Mouse (Mus musculus) urinary bladder, adult 18-20 months (tissue): ENCODE measurements around the gene Gnai3.

Source experiments
- DNase-seq, 2 experiments: peaks; one replicate each; pipeline ENCODE4 v3.0.0; 2022; ENCODE audit warnings: low spot score in 2 of 2, mixed read lengths in 2 of 2

Gnai3 gene

DNA sequence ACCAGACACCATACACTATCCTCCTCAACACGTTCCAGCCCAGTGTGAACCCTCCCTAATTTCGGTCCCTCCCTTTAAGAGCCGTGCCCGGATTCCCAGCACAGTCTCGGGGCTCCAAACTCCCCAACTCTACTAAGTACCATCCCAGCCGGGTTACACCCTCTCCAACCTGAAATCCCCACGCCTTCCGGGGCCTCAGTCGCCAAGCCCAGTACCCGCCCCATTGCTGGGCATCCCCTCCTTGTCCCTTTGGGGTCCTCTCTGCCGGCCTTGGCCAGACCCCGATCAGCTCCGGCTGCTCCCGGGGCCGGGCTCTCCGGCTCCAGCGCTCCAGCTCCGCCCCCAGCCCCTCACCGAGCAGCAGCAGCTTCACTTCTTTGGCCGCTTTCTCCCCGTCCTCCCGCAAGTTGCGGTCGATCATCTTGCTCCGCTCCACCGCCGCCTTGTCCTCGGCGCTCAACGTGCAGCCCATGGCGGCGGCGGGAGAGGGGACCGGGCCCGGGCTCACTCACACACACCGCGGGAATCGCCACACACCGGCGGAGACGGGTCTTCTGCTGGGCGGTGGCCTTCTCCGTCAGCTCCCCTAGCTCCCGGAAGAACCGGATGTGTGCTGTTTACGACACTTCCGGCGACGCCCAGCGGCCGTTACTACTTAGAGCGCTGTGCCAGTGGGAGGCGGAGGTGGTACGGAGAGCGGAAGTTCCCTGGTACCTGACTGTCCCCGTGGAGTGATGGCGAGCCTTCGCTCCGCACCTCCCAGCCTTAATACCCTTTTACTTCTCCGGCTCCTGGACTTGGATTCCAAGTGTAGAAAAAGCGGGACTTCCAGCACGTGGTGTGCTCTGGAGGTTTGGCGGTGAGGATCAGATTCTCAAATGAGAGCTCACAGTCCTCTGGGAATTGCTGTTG, at the start of gene Gnai3:
TSS of gene Gnai3 (minus strand) at position 613 of the 912 bp plus-strand sequence.
- DNase-seq: peak; percentile 87 to 88

DNA sequence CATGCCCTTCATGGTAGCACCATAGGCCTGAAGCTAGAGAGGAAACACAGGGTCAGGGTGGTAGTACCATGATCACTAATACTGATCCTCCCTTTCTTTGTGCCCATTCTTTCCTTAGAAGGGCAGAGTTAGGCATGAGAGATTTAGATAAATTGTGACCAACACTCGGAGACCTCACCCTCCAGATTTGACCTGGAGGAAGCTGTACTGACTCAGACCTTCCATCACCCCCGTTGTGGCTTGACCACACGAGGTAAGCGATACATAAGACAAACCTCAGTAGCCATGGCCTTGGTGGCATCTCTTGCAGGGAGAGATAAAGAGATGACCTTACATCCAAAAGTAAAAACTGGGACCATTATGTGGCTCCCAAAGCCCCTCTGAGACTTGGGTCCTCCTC, 49.3 kb upstream of the Gnai3 start:
- no peak for DNase-seq

DNA sequence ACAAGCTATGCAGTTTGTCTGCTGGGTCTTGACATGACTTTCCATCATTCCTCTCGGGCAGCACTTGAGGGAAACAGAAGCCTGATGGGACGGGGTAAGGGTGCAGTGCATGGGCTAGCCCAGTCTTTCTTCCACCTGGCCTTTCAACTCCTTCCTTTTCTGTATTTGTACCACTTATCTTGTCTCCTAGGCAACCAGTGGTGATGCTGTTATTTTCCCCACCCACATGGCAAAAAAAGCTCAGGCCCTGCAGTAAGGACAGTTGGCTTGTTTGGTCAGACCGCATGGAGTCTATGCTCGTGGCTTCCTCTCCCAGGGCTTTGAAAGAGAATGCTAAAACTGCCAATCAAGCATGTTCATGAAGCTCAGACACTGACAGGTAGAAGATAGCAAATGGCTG, 47.7 kb upstream of the Gnai3 start:
- no peak for DNase-seq

DNA sequence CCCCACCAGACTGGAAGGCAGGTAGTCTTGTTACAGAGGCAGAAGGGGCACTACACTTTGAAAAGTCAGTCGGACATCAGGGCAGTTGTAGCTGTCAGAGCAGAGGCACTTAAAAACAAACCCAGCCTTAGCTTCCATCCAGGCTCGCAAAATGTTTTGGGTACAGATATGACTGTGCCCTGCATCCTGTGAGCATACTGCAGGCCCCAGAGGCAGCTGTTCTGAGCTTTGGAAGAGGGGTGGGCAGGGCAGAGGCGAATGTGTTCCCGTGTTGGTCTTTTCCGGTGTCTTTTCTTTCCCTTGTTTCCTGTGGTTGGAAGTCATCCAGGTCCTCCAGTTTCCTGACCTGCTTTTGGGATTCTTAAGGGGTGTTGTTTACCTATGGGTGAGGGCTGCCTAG, 44.0 kb upstream of the Gnai3 start:
- DNase-seq: no peak

DNA sequence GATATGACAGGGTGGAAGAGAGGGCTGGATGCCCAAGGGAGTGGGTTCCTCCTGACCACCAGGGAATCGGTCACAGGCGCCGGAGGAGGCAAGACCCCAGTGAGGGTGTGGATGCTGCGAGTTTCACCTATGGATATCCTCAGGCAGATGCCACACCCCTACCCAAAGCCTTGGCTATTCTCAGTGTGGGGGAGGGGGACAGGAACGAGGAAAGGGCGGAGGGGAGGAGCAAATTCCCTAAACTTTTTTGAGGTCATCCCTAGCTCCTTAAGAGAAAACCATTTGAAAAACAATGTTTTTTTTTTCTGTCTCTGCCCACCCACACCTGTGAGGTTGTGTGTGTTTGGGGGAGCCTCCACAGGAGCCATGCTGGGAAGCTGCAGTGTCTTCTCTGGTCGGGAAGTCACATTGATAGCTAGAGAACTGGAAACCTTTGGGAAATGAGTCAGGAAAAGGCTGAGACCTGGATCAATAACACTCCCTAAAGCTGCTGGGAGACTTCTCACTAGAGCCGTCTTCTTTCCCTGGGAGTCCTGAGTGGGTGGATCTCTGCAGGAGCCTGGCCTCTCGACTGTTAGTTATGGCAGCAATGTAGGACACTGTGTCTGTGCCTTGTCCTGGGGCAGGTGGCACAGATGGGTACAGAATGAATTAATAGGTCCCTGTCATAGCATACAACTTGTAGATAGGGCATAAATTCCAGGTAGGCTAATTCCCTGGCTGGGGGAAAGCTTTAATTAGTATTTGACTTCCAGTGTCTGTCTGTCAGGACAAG, 43.0 kb upstream of the Gnai3 start:
- no peak for DNase-seq

DNA sequence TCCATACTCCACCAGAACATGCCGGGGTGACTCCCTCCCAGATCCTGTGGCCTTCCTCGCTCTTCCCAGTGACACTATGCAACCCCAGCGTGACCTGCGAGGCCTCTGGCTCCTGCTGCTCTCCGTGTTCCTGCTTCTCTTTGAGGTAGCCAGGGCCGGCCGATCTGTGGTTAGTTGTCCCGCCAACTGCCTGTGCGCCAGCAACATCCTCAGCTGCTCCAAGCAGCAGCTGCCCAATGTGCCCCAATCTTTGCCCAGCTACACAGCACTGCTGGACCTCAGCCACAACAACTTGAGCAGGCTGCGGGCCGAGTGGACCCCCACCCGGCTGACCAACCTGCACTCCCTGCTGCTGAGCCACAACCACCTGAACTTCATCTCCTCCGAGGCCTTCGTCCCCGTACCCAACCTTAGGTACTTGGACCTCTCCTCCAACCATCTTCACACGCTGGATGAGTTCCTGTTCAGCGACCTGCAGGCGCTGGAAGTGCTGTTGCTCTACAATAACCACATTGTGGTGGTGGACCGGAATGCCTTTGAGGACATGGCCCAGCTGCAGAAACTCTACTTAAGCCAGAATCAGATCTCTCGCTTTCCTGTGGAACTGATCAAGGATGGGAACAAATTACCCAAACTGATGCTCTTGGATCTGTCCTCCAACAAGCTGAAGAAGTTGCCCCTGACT, 41.3 kb upstream of the Gnai3 start:
- DNase-seq: no peak

DNA sequence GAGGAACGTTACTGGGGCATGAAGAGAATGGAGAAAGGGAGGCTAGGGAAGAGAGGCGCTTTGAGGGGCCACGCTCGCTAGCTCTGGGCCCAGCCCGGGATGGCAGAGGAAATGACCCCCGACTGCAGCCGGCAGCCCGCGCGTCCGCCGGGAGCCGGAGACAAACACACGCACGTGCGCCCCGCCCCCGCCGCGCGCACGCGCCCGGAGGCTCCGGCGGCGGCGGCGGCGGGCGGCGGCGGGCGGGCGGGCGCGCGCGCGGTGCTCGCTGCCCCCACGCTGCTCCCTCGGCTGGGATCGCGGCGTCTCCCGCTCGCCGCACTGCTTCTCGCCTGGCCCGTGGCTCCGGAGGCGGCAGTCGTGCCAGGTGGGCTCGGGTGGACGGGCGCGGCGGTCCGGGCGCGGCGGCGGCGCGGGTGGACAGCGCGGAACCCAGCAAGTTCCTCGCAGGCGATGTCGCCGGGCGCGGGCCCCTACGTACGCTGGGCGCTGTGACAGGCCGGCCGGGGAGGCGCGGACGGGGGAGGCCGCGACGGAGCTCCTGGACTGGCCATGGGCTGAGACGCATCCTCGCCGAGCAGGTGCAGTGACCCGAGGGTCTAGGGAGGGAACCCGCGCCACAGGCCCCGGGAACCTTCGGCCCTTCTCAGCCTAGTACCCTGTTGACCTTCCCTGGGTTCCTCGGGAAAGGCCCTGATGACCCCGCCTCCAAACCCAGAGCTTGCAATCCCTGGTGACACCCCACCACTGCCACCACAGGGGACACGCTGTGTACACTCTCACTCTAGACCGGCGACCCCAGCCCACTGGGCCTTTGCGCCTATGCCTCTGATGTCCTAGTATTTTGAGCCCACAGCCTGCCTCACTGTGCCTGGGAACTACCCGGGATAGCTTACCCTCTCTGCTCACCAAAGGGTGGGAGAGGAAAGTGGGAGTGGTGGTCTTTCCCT, 40.4 kb upstream of the Gnai3 start, which contains the start of gene Amigo1:
TSS of gene Amigo1 (plus strand) at position 238 of the 950 bp plus-strand sequence.
- peak in 1 of 2 experiments; percentile 61 for DNase-seq

DNA sequence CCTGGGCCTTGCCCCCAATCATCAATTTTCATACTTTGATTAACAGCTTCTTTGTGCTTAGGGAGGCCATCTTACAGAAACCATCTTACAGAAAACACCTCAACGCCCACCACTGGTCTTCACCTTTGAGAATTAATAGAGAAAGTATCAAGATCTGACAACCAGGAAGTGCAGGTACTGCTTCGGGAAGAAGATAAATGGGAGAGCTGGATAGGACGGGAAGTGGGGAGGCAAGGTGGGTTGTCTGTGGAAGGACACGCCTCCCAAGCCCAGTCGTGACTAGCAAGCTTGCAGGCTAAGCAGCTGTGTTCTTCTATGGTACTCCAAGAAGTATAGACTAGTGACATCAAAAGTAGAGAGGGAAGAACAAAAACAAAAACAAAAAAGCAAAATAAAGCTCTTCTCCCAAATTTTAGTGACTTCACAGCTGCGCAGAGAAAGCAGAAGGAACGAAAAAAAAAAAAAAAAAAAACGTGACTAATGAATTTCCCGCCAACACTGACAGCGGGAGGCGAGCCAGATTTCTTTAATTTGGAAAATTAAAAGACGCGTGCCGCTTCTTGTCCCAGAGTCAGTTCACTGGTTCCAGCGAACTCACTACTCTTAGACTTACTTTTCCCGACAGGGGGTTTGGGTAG, 39.6 kb upstream of the Gnai3 start:
- DNase-seq: no peak

DNA sequence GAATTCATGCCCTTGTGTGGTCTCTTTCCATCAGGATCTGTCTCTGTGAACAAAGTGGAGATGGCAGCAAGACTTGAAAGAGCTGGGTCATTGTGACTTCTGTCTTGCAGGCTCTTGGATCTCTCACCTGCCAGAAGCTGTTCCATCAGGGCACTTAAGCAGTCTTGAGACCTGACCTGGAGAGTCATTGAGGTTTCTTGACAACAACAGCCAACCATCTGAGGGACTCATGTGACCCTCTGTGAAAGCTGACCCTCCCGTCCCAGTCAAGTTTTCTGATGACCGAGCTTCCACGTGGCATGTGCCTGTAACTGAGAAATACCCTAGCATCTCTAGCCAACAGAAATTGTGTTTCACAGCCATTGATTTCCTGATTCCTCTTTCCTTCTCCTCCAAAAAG, 38.8 kb upstream of the Gnai3 start:
- DNase-seq: no peak

DNA sequence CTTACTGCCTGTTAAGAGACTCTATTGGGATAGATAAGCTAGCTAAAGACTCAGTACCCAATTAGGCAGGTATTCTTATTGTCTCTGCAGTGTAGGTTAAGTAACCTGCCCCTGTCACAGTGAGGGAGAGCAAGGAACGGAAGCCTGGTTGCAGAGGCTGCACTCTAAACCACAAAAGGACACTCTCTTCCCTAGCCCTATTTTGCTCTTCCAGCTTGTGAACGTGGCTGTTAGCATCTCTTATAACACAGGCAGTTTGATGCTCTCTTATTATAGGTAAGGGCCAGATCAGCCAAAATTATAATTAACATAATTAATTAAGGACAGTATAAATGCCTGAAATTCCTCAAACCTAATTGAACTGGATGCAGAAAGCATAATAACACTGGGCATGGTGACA, 34.6 kb upstream of the Gnai3 start:
- no peak for DNase-seq

DNA sequence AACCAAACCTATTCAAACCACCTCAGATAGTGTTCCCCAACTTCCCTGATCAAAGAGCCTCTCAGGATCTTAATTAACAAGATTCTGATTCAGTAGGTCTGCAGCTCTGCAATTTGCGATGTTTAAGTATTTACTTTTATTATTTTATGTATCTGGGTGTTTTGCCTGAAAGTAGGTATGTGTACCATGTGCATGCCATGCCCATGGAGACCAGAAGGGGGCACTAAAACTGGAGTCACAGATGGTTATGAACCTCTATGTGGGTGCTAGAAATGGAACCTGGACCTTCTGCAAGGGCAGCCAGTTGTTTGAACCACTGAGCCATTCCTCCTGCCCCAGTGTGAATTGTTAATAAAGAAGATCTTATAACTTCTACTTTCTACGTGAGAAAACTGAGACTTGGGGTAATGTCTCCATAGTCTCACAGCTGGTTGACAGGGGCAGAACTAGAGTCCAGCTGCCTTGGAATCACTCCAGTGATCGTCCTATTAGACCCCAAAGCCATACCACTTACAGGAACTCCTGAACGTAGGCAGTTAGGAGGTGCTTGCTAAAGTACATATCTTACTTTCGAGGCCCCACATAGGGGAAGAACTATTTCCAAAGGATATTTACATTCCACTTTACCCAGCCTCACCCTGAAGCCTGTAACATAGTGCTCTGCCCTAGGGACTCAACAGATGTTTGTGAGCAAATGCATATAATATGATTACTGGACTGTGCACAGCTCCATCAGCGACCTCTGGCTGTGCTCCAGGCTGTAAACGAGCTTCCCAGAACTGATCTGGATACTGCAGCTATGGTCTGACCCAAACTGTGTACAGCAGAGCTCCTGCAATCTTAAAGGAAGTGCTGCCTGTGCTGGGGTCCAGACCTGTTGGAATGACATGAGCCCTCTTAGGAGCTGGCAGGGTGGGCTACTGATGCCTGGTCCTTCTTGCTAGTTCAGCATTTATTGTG, 33.1 kb upstream of the Gnai3 start:
- no peak for DNase-seq

DNA sequence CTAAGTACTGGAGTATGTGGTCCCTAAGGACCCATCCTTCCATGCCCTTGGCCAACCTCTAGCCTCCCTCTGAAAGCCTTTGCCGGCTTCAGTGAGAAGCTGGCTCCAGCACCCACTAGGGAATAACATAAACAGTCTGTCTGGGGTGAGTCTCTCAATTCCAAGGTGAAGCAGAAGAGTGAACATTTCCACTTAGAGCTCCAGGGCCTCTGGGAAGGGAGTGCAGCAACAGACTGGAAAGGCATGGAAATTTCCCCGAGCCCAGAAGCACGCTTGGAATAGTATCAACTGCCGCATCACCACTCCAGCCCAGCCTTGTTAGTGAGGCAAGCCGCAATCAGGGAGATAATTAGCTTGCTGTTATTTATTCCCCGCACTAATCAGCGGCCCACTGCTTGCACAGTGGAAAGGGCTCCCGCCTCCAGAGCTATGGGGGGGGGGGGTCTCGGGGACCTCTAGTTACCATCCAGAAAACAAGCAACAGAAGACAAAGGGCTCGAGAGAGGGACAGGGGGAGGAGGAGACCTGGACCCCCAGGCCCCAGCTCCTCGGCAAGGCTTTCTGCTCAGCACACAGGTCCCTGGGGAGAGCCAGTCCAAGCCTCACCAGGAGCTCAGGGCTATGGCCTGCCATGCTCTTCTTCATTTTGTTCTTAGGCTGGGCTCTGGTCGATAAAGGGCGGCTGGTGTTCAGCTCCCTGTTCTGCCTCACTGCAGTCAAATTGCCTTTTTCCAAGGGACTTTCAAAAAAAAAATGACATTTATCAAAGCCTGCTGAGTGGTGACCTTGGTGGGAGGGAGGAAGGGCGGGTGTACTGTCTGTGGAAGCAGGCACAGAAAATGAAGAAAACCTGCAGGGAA, 29.0 kb upstream of the Gnai3 start:
- no peak for DNase-seq

DNA sequence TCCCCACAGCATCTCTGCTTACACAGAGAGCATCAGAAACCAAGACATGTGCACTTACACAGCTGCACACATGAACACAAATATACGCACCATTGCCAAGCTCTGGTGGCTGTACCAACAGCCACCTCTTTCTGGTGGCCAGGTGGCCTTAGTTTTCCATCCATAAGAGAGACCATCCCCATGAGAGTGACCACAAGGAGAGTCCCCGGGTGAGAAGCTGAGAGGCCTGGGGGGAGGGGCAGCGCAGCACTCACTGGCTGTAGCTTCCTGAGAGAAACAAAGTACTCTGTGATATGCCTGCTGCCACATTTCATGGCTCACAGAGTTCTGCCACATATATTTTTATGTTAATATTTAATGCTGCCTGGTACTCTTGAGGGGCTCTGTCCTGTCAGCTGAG, 23.3 kb upstream of the Gnai3 start:
- no peak for DNase-seq

DNA sequence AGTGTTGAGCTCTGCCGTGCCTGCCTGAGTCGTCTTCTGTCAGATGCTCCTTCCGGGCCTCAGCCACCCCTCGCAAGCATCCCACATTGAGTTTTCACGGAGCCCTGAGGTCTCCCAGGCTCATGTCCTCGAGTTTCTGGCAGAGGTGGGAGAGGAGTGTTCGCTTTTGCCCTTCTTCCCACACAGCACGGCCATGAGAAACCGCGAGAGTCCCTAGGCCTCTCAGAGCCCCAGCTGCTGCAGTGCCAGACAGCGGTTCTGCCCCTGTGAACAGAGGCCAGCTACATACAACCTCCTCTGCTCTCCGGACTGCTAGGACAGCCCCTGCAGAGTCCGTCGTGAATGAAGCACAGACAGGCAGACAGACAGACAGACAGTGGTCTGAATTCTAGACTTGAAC, 21.6 kb upstream of the Gnai3 start:
- no peak for DNase-seq

DNA sequence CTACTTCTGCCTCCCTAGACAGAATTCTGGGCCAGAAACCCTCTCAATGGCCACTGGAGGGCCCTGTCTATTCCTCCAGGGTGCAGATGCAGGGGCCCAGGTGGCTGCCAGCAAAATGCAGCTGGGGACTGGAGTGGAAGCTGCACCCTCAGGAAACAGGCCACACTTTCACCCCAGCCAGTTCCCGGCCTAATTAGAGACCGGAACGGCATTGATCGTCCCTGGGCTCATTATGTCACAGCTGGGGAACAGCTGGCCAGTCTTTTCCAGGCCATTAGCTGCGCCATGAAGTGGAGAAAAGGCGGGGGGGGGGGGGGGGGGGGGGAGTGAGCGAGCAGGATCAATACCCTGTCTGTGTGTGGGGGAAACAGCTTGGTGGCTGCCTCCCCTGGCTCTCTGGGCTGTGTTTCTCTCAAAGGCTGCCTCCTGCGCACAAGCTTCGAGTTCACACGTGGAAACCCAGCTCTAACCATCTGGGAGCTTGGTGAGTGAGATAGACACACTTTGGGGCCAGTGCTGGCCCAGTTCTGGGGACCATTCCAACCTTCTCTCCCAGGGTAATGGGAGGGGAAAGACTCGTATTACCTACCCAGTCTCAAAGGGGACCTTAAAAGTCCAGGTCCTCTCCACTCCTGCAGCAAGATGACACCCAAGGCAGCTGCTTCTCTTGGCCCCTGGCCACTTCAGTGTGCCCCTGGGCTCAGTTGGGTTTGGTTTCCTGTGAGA, 20.7 kb upstream of the Gnai3 start:
- DNase-seq: no peak

DNA sequence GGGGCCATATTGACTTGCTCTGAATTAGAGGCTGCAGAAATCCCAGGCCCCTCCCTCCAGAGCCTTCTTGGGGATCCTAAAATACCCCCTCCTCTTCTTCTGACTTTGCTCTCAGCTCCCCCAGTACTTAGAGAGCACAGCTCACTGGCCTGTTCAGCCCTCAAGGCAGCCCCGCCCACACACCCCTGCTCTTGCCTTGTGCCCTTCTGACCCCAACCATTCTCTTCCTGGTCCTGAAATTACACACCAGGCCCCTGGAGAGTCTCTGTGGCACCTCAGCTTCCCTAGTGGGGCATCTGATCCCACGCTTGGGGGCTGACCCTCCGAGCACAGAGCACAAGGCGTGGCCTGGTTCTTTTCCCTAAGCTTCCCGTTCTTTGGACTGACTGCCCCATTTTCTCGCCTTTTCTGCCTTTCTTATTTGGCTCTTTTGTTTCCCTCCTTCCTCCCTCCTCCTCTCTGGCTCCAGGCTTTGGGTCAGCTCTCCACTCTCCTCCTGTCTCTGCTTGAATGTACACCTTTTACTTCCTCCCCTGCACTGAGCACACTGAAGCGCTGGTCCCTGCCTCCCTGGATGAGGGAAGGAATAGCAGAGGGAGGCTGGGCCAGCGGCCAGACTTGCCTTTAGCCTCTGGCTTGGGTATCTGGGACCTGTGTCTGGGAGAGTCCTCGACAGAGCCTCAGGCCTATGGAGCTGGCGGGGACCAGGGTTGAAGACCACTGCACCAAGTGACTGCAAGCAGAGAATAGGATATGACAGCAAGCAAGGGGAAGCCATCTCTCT, 19.8 kb upstream of the Gnai3 start:
- no peak for DNase-seq

DNA sequence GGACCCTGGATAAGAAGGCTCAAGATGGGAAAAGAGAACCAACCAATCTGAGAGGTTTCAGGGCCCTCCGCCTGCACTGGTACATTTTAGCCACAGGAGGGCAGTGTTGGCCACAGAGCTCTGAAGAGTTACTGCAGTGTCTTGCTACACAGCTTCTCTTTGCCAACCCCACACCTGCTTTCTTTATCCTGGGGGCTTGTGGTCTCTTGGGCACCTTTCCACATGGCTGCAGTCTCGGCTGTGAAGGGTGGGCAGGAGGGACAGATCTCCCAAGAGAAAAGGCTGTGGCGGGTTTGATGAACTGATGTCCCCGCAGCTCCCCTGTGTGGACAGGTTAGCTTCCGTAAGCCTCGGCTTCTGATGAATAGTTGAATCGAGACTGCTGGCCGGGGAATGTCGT, 18.9 kb upstream of the Gnai3 start:
- DNase-seq: peak; percentile 55 to 68
